Mouse (Mus musculus): ENCODE measurements around the gene 2310011J03Rik.
"Not testable (repeated sequence)": the region's sequence is repeated elsewhere in the genome, so short reads cannot be mapped to it uniquely, and the experiment has no call there.

Gene 2310011J03Rik

DNA sequence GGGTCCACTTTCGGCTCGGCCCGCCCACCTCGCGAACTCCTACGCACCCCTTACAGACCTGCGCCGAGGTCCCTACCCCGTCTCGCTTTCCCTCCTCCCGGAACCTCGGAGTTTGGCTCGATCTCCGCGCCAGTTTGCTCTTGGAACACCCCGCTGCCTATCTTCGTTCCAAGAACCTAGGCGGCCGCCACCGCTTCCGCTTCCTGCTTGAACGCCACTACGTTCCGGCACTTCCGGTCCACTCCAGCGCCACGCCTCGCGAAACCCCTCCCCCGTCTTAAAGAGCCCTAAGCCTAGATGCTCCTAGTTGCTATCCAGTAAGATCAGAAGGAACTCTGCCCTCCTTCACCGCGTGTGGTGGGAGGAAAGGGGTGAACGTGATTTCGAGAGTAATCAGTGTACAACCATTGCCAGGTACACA is at the start of gene 2310011J03Rik:
TSS of gene 2310011J03Rik (minus strand) at position 198 of the 421 bp plus-strand sequence.
- peak; percentile 94 for DNase-seq

DNA sequence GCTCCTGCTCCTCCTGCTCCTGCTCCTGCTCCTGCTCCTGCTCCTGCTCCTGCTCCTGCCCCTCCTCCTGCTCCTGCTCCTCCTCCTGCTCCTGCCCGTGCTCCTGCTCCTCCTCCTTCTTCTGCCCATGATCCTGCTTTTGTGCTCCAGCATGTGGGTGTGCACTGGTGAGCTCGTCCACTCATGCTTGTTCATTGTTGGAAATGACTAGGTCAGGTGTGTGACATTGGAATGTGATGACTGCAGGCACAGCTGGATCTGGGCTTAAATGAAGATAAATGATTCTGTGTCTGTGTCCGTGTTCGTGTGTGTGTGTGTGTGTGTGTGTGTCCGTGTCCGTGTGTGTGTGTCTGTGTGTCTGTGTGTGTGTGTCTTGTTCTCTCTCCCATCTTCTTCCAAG is 48.1 kb upstream of the 2310011J03Rik start:
- peak; percentile 23 for DNase-seq

DNA sequence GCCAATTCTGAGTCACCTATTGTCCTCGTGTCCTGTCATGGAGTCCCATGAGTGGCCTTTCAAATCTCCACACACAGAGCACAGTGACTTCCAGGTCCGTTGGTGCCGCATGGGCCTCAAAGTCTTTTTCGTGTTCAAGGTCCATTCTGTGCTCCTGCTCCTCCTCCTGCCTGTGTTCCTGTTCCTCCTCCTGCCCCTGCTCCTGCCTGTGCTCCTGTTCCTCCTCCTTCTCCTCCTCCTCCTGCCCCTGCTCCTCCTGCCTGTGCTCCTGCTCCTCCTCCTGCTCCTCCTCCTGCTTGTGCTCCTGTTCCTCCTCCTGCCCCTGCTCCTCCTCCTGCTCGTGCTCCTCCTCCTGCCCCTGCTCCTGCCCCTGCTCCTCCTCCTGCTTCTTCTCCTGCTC is 47.6 kb upstream of the 2310011J03Rik start:
- peak; percentile 46 for DNase-seq

DNA sequence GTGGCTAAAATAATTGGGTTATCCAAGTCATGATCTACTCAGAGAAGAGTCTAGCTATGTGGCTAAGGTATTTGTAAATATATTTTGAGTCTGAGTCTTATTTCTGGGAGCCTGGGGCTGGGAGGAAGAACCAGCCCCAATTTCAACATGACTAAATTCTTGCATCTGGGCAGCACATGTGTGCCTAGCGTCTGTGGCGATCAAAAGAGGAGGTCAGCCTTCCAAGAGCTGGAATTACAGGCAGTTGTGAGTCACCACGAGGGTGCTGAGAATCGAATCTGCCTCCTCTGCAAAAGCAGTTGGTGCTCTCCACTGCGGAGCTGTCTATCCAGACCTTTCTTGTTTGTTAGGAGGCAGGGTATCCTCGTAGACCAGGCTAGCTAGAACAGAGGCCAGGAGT is 45.4 kb upstream of the 2310011J03Rik start:
- DNase-seq, result no peak

DNA sequence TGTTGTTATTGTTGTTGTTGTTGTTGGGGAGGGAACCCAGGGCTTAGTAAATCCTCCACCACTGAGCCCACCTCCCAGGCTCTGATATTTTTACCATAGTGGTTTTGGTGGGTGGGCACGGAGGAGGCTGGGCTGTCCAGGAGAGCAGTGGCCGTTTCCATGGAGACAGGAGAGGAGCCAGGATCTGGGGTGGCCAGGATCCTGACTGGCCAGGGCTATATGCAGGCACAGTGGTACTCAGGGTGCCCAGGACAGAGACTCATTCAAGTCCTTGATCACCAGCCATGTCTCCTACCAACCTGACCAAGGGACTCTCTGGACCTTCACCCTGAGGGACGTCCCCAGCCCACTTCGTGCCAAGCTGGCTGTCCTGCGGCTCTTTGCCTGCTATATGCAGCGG is 43.4 kb upstream of the 2310011J03Rik start:
- peak; percentile 10 for DNase-seq

DNA sequence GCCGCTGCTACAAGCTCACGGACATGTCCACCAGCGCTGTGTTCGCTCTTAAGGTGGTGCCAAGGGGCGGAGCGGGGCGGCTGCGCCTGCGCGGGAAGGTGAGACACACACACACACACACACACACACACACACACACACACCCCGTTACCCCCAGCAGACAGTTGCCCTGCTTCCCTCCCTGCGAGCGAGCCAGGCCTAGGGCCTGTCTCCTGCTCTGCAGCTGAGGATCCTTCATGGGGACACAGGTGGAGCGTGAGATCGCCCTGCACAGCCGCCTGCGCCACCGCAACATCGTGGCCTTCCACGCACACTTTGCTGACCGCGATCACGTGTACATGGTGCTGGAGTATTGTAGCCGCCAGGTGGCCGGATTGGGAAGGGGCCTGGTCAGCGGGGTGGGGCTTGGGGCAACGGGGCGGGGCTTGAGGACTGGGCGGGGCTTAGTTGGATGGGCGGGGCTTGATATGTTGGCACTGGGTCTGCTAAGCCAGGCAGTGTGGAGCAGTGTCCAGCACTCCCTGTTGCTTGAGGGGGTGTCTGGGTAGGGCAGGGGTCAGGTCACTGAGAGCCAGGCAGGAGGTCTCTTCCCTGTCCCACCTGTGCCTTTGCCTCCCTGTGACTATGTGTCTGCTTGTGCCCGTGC is 37.8 kb upstream of the 2310011J03Rik start:
- peak; percentile 71 for DNase-seq

DNA sequence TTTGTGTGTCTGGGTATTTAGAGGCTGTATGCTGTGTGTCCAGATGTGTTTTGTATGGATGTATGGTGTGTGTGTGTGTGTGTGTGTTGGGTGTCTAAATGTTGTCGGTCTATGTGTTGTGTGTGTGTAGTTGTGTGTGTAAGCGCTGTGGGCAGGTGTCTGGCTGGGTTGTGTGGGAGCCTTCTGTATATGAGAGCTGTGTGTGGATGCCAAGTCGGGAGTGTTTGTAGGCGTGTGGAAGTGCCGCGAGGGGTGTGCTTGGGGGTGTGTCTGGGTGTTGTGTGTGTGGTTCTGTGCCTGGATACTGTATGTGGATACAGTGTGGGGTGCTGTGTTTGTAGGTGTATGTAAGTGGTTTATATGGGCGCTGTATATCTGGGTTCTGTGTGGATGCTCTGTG is 37.0 kb upstream of the 2310011J03Rik start:
- DNase-seq, result no peak

DNA sequence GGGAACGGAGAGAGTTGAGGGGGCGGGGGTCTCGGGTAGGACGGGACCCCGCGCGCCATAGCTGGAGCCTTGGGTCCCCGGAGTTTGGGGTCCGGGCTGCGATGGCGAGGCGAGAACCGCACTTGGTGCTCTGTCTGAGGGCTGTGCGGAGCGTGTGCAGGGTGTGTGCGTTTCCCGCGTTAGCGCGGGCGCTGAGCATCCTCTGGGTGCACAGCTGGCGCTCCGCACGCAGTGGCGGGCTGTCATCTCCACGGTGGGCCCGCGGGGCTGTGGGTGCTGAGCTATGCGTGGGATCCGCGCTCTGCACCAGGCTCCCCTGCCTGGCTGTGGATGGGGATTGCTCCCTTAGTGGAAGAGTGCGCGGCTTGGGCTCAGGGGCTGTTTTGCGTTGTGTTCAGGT is 36.4 kb upstream of the 2310011J03Rik start:
- no peak for DNase-seq

DNA sequence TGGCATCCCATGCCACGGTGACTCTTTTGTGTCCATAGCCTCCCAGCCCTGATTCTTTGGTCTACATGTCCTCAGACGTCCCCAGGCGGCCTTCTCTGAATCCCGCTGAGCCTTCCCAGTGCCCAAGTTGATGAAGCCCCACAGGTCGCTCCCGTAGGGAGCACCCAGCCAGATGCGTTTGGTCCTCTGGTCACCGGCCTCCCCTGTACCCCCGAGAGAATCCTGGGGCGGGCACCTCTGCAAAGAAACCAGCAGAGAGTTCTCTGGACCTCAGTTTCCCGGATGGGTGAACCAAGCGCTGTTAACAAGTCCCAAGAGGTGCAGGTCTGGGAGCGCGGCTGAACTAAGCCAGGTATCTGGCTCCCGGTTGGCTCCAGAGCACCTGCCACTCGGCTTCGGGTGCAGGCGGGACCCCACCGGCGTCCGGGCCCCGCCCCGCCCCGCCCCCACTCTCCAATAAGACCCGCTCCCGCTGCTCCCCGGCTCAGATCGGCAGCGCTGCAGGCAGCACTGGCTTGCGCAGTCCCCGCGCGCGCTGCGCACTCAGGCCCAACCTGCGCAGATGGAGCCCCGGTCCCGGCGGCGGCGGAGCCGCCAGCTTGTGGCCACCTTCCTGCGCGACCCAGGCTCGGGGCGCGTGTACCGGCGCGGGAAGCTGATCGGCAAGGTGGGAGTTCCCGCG is 35.8 kb upstream of the 2310011J03Rik start, which contains the start of gene Plk5:
TSS of gene Plk5 (plus strand) at position 459 of the 682 bp plus-strand sequence.
- DNase-seq, result peak; percentile 48

DNA sequence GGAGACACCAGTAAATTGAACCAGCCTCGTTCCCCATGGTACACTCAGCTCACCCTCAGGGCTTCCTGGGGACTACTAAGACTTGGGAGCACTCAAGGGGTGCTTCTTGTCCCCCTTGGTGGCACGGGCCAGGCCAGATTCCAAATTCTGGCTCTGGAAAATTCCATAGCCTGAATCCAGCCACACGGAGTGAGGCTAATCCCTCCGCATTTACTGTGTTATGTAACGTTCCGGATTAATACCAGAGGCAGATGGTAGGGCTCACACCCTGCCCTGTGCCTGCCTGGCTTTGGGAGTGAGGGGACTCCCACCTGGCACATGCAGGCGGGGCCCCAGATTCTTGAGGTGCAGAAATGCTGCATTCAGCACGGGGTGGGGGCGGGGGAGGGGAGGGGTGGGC is 35.1 kb upstream of the 2310011J03Rik start:
- peak; percentile 59 for DNase-seq

DNA sequence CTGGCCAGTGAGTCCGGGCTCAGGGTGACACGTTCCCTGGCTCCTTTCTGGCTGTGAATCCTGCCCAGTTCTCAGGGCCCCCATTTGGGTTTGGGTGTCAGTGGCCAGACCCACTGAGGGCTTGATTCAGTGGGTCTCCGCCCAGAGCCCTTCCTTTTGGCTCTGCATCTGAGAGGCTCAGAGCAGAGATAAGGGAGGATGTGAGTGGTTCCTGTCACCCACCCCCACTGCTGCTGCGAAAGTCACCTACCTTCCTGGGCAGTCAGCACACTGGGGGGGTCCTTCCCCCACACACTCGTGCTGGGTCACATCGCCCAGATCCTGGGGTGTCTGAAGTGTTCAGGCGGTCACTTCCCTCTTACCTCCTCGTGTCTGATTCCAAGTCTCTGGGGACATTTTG is 32.4 kb upstream of the 2310011J03Rik start:
- no peak for DNase-seq

DNA sequence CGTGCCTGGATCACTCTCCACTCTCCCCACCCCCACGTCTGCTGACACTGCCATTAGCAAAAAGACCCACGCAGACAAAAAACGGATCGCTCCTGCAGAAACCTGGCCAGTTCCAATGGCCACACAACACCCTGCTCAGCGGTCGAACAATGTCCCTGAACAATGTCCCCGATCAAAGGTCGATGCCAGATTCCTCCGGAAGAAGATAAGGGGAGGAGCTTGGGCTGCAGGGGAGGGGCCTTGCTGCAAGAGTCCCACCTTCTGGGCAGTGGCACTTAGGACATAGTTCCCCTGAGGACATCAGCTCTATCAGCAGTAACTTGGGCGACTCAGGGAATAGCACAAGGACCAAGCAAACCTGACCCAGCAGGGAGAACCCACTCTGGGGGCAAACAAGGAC is 31.6 kb upstream of the 2310011J03Rik start:
- DNase-seq, result no peak

DNA sequence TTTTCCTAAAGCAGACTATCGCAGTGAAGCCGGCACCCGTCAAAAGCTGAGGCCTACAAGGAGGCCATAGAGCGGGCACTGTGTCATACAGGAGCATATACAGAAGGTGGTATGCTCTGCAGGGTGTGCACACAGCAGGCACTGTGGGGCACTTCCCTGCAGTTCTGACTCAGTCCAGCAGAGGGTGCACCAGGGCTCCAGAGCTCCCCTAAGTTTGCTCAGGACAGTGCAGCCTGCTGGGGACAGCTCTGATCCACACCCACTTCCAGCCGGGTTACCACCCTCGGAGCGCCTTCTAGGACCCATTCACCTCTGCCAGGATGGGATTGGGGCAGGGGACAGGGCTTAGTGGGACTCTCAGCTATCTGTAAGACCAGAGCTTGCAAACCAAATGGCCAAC is 30.0 kb upstream of the 2310011J03Rik start:
- DNase-seq, result peak; percentile 88

DNA sequence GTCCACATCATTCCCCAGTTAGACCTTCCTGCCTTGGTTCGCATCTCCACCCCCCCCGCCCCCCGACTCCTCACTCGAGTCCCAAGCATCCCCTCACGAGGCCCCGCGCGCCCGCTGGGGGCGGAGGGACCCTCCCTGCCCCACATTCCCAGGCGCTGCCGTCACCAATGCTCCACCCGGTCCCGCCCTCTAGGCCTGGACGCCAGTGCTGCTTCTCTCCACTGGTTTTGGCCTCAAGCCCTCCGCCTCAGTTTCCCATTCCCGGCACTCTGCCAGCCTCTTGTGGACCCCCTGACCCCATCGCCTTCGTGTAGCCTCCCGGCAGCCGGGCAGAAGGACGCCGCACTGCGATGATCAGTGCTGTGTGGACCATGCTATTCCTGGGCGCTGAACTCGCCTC is 28.6 kb upstream of the 2310011J03Rik start:
- DNase-seq, result peak; percentile 69

DNA sequence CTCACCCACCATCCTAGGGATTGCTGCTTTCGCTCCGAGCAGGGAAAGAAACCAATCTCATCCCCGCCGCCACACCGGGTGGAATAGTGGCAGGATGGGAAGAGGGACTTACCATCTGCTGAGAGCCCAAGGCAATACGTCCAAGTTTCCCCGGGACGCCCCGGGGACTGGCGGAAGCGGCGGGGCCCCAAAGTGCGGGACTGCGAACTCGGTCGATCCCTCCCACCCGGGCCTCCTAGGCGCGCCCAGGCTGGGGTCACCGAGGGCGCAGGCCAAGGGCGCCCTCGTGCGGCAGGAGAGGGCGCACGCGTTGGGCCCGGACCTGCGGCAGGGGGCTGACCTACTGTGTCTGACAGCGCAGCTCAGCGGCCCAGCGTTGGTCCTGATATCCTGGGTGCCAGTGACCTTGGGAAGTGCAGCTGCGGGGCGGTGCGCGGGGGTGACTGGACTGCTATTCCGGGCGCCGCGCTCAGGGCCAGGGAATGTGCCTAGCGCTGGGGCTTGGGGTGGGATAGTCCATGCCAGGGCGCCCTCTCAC is 28.0 kb upstream of the 2310011J03Rik start, which contains the start of gene Adamtsl5:
TSS of gene Adamtsl5 (minus strand) at position 169 of the 538 bp plus-strand sequence.
- DNase-seq, result peak; percentile 77

DNA sequence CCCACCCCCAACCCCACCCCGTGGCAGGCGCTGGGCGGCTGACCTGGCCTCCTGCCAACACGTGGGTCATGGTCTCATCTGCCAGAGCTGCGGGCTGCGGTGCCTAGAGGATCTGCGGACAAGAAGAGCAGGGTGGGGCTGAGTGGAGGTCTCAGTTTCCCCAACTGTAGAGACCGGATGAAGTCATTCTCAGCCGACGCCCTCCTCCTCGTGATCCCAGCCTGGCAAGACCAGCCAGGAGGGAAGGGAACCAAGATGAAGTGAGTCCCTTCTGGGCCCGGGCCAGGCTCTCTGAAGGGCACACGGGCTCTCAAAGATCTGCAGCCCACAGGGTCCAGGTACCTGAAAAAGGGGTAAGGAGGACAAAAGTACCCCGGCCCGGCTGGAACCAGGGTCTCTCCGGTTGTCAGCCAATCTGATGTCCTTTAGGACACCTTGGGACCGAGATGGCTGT is 27.2 kb upstream of the 2310011J03Rik start:
- peak; percentile 41 for DNase-seq

DNA sequence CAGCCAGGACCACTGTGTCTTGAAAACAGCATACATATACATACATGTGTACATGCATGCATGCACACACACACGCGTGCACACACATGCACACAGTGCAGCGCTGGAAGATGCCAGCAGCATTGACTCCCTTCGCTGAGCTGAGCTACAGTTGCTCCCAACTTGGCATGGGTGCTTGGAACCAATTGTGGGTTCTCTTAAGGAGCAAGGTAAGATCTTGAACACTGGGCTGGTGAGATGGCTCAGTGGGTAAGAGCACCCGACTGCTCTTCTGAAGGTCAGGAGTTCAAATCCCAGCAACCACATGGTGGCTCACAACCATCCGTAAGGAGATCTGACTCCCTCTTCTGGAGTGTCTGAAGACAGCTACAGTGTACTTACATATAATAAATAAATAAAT is 25.6 kb upstream of the 2310011J03Rik start:
- not testable (repeated sequence) for DNase-seq

DNA sequence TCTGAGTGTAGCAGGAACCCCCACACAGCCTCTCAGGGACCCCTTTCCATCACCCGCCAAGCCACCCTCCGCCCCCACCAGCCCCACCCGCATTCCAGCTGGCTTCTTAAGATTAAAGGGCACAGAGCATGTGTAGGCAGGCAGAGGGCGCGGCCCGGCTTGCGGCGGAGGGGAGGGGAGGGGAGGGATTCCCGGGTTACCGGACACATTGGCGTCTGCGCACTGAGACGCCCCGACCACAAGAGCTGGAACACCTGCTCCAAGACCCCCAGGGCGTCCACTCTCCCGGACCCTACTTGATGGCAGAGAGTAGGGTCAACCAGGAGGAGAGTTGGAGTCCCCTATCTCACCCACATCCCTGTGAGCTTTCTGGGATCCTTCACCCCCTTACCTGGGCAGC is 24.8 kb upstream of the 2310011J03Rik start:
- DNase-seq, result peak; percentile 48

DNA sequence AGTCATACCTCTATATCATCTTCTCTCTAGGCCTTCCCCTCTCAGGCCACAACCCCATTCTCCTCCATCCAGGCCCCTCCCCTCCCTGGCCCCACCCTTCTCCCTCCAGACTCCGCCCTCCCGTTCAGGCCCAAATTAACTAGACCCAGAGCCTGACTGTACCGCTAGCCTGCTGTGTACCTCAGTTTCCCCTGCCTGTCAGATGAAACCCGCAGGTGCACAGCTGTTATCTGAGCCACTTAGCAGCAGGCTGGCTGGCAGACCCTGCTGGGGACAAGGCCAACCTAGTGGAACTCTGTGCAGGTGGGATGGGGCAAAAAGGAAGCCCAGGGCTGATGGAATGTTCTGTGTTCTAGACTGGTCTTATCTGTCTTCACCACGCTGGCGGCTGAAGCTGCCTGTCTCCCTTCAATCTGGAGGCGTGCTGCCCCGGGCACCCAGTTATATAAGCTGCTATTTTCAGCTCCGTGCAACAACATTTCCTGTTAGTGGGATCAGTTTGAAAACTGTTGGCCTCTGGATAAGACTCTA is 23.9 kb upstream of the 2310011J03Rik start:
- DNase-seq, result no peak

DNA sequence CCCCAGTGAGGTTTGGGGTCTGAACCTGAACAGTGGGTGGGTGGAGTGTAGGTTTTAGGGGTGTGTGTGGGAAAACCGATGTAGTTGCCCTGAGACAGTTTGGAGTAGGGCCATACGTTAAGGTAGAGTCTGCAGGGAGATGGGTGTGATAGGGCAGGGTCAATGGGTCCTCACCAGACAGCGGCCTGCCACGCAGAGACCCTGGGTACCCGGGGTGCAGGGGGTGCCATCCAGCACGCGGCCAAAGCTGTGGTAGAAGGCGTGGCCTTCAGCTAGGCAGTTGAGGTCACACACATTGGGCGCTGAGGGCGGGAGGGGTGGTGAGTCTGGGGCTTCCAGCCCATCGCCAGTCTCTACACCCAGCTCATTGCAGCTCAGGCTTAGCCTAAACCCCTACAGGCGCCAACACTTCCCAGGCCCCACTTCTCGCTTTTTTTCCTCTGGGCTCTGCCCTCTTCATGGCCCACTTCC is 23.1 kb upstream of the 2310011J03Rik start:
- DNase-seq, result no peak

DNA sequence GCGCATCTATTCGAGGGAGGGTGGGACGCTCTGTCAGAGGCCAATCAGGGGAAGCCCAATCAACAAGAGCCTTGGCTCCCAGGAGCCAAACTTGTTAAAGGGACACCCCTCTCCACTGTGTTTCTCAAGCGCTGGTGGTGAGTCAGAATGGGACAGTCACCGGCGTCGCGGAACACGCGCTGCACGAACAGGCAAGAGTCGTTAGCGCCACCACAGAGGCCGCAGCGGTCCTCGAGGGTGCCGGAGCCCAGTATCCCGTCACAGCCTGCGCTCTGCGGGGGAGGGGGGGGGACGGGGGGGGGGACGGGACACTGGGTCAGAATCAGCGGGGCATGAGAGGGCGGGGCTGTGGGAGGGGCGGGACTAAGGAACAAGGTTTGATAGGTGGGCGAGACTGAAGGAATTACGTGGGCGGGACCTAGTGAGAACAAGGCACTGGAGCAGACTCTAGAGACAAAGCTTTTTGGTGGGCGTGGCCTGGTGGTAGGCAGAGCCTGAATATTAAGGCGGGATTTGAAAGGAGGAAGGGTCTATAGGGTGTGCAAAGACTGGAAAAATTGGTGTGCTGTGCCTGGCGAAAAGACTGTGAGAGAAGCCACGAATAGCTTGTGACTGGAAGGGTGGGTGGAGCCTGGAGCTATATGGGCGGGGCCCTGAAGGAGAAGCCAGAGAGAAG is 22.6 kb upstream of the 2310011J03Rik start:
- DNase-seq, result peak; percentile 88

DNA sequence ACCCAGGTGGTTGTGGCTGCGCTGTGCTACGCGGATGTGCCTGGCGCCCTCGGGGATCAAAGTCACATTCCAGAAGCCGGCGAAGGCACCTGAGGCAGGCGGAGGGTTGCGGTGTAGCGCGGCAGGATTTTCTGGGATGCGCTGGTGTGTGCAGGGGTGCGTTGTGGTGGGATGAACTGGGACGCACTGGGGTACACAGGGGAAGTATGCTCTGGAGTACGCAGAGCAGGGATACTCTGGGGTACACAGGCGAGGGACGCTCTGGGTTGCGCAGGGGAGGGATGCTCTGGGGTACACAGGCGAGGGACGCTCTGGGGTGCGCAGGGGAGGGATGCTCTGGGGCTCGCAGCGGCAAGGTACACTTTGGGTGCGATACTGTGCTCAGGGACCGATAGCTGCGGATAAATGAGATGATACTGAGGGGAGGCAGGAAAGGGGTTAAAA is 22.0 kb upstream of the 2310011J03Rik start:
- DNase-seq, result no peak
